Mouse (Mus musculus): ENCODE results near the gene Csrnp2. TPM values are rescaled to one million over a fixed set of nuclear protein-coding genes. Genes with fewer than 3 reads are reported as not detected.
"Not testable (repeated sequence)": the region's sequence is repeated elsewhere in the genome, so short reads cannot be mapped to it uniquely, and the experiment has no call there.

The Csrnp2 gene
- polyA plus RNA-seq, 1 experiment from 2014 or later, result 10.2 TPM

GRCm38 (mm10) chr15:100520306-100520705 lies 25.0 kb upstream of the Csrnp2 start:
- Histone ChIP-seq H3K9ac (ENCODE audit: low read depth, low read length) (no peak overlapping the region), H3K4me2 (no peak overlapping the region), H3K9me3 (replicated peaks; ENCODE audit: control insufficient read depth, low read length) (no peaks in the 10 kb centered on the region), H3K4me1 (ENCODE audit: control insufficient read depth, insufficient read depth, low read length) (no peaks in the 10 kb centered on the region), H3K27me3 (ENCODE audit: control insufficient read depth, insufficient read depth, low read length) (no peaks in the 10 kb centered on the region), H3K27ac (ENCODE audit: low read depth, low read length) (no peak overlapping the region), H3K36me3 (ENCODE audit: control insufficient read depth, insufficient read depth, low read length) (peaks cover 4% of the 10 kb centered on the region), H3K4me3 (ENCODE audit: low read depth, low read length) (no peak overlapping the region)
- no peak for ATAC-seq (replicated peaks; ENCODE audit: insufficient number of reproducible peaks, low FRiP score, low TSS enrichment)
- 91% methylated on average over 14 of the region's 14 CpGs for whole genome bisulfite sequencing (ENCODE audit: insufficient replicate concordance)

- WGBS (ENCODE audit: insufficient replicate concordance), result 73% methylated on average over 2 of the region's 2 CpGs
- peaks cover 19% of the 10 kb centered on the region for H3K36me3 ChIP-seq (ENCODE audit: control insufficient read depth, insufficient read depth, low read length)
- ATAC-seq (replicated peaks; ENCODE audit: insufficient number of reproducible peaks, low FRiP score, low TSS enrichment), result no peak
Observed at GRCm38 (mm10) chr15:100515121-100515520, 19.8 kb upstream of the Csrnp2 start.

DNA sequence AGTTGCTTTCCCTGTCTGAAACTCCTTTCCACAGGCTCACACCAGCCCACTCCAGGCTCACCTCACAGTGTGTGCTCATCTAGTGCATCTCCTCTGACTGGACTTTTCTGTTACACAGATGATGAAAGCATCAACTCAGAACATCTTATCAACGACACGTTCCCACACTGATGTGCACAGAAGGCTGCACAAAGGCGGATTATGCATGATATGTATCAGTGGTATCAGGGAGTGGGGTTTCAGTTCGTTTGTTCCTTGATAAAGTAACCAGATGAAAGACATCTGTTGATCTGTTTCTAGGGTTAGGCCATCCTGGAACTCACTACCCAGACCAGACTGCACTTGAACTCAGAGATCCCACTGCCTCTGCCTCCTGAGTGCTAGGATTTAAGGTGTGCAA lies 18.1 kb upstream of the Csrnp2 start:
- Histone ChIP-seq H3K27ac (ENCODE audit: low read depth, low read length) (no peak overlapping the region), H3K4me1 (ENCODE audit: control insufficient read depth, insufficient read depth, low read length) (no peaks in the 10 kb centered on the region), H3K4me3 (ENCODE audit: low read depth, low read length) (no peak overlapping the region), H3K9me3 (replicated peaks; ENCODE audit: control insufficient read depth, low read length) (no peaks in the 10 kb centered on the region), H3K9ac (ENCODE audit: low read depth, low read length) (no peak overlapping the region), H3K36me3 (ENCODE audit: control insufficient read depth, insufficient read depth, low read length) (peaks cover 18% of the 10 kb centered on the region), H3K27me3 (ENCODE audit: control insufficient read depth, insufficient read depth, low read length) (no peaks in the 10 kb centered on the region), H3K4me2 (no peak overlapping the region)
- 63% methylated on average over 4 of the region's 4 CpGs for WGBS (ENCODE audit: insufficient replicate concordance)
- no peak for ATAC-seq (replicated peaks; ENCODE audit: insufficient number of reproducible peaks, low FRiP score, low TSS enrichment)

More at GRCm38 (mm10) chr15:100515121-100515520, 19.8 kb upstream of the Csrnp2 start:
- Histone ChIP-seq H3K4me2 (no peak overlapping the region), H3K4me1 (ENCODE audit: control insufficient read depth, insufficient read depth, low read length) (no peaks in the 10 kb centered on the region), H3K27me3 (ENCODE audit: control insufficient read depth, insufficient read depth, low read length) (no peaks in the 10 kb centered on the region), H3K4me3 (ENCODE audit: low read depth, low read length) (no peak overlapping the region), H3K9me3 (replicated peaks; ENCODE audit: control insufficient read depth, low read length) (no peaks in the 10 kb centered on the region), H3K27ac (ENCODE audit: low read depth, low read length) (no peak overlapping the region), H3K9ac (ENCODE audit: low read depth, low read length) (no peak overlapping the region)

- H3K4me3 ChIP-seq (ENCODE audit: low read depth, low read length), result no peak overlapping the region
- 90% methylated on average over 11 of the region's 11 CpGs for WGBS (ENCODE audit: insufficient replicate concordance)
- ATAC-seq (replicated peaks; ENCODE audit: insufficient number of reproducible peaks, low FRiP score, low TSS enrichment), result no peak
- no peak overlapping the region for H3K27ac ChIP-seq (ENCODE audit: low read depth, low read length)
- no peaks in the 10 kb centered on the region for H3K4me1 ChIP-seq (ENCODE audit: control insufficient read depth, insufficient read depth, low read length)
- H3K9ac ChIP-seq (ENCODE audit: low read depth, low read length), result no peak overlapping the region
- H3K27me3 ChIP-seq (ENCODE audit: control insufficient read depth, insufficient read depth, low read length), result no peaks in the 10 kb centered on the region
- H3K9me3 ChIP-seq (replicated peaks; ENCODE audit: control insufficient read depth, low read length), result no peaks in the 10 kb centered on the region
- H3K36me3 ChIP-seq (ENCODE audit: control insufficient read depth, insufficient read depth, low read length), result peaks cover 28% of the 10 kb centered on the region
- no peak overlapping the region for H3K4me2 ChIP-seq
Observed at GRCm38 (mm10) chr15:100510072-100510471, 14.8 kb upstream of the Csrnp2 start.

DNA sequence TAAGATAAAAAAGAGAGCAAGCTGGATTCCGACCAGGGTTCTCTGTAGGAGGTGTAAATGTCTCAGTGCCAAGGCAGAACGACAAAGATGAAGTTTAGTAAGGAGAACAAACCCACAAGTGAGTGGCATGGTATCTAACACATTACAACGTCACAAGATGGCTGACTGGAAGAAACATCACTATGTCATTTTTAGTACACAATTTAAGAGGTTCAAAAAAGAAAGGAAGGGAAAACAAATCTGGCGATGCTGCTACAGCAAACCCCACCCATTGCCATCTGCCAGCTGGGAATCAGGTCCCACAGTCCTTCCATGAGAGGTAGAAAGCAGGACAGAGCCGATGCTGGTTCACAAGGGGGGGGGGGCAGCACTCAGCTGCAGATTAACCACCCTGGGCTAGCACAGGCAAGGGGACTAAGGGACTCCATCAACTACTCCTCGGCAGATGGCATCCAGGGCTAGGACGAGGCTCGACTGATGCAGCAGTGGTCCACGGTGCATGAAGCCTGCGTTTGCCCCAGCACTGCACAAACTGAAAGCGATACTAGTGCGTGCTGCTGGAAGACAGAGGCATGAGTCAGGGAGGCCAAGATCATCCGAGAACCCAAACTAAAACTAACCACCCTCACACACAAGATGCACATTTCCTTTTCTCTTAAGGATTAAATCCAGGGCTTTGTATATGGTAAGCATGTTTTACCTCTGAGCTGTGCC lies 13.3 kb upstream of the Csrnp2 start:
- H3K4me3 ChIP-seq (ENCODE audit: low read depth, low read length), result no peak overlapping the region
- no peaks in the 10 kb centered on the region; the same call in 1 of the 2 replicates for H3K4me1 ChIP-seq (ENCODE audit: control insufficient read depth, insufficient read depth, low read length)
- no peak for ATAC-seq (replicated peaks; ENCODE audit: insufficient number of reproducible peaks, low FRiP score, low TSS enrichment)
- H3K9me3 ChIP-seq (replicated peaks; ENCODE audit: control insufficient read depth, low read length), result no peaks in the 10 kb centered on the region
- no peaks in the 10 kb centered on the region for H3K27me3 ChIP-seq (ENCODE audit: control insufficient read depth, insufficient read depth, low read length)
- no peak overlapping the region for H3K27ac ChIP-seq (ENCODE audit: low read depth, low read length)
- 88% methylated on average over 13 of the region's 13 CpGs for WGBS (ENCODE audit: insufficient replicate concordance)
- H3K9ac ChIP-seq (ENCODE audit: low read depth, low read length), result no peak overlapping the region
- no peak overlapping the region for H3K4me2 ChIP-seq
- peaks cover 29% of the 10 kb centered on the region for H3K36me3 ChIP-seq (ENCODE audit: control insufficient read depth, insufficient read depth, low read length)

- not testable (repeated sequence) for H3K4me3 ChIP-seq (ENCODE audit: low read depth, low read length); H3K27me3 ChIP-seq (ENCODE audit: control insufficient read depth, insufficient read depth, low read length); H3K36me3 ChIP-seq (ENCODE audit: control insufficient read depth, insufficient read depth, low read length); H3K9me3 ChIP-seq (replicated peaks; ENCODE audit: control insufficient read depth, low read length); ATAC-seq (replicated peaks; ENCODE audit: insufficient number of reproducible peaks, low FRiP score, low TSS enrichment); H3K4me1 ChIP-seq (ENCODE audit: control insufficient read depth, insufficient read depth, low read length); H3K27ac ChIP-seq (ENCODE audit: low read depth, low read length); H3K9ac ChIP-seq (ENCODE audit: low read depth, low read length); H3K4me2 ChIP-seq
- 74% methylated on average over 8 of the region's 8 CpGs for WGBS (ENCODE audit: insufficient replicate concordance)
Observed at GRCm38 (mm10) chr15:100499506-100499905, 4.2 kb upstream of the Csrnp2 start.

- Histone ChIP-seq H3K4me2 (peak overlapping the region; percentile 93), H3K27me3 (ENCODE audit: control insufficient read depth, insufficient read depth, low read length) (no peaks in the 10 kb centered on the region), H3K9me3 (replicated peaks; ENCODE audit: control insufficient read depth, low read length) (no peaks in the 10 kb centered on the region), H3K4me3 (ENCODE audit: low read depth, low read length) (peak overlapping the region; percentile 74), H3K9ac (ENCODE audit: low read depth, low read length) (peak overlapping the region; percentile 87), H3K4me1 (ENCODE audit: control insufficient read depth, insufficient read depth, low read length) (peaks cover 29% of the 10 kb centered on the region), H3K27ac (ENCODE audit: low read depth, low read length) (peak overlapping the region; percentile 67), H3K36me3 (ENCODE audit: control insufficient read depth, insufficient read depth, low read length) (no peaks in the 10 kb centered on the region)
- 1% methylated on average over 29 of the region's 29 CpGs for WGBS (ENCODE audit: insufficient replicate concordance)
- ATAC-seq (replicated peaks; ENCODE audit: insufficient number of reproducible peaks, low FRiP score, low TSS enrichment), result peak; percentile 63
Observed at GRCm38 (mm10) chr15:100494647-100495046, 641 bp downstream of the Csrnp2 start.

DNA sequence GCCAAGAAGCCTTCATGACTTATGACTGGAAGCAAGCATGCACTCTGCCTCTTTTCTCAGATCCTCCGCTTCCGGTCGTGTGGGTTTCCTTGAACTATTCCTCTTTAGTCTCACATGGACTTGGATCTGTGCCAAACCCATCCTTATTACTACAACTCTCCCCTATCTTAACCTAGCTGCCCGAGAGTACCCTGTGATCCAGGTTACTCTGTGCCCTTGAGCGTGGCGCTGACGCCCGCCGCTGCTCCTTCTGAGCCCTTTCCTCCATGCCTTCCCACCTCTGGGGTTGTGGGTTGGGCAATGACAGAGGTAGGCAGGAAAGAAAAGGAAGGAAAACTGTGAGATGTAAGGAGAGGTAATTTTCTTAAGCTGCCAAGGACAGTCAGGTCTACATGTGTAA lies 3.3 kb downstream of the Csrnp2 start:
- peak overlapping the region; percentile 3; the same call in 1 of the 2 replicates for H3K4me2 ChIP-seq
- no peak overlapping the region for H3K9ac ChIP-seq (ENCODE audit: low read depth, low read length)
- H3K4me1 ChIP-seq (ENCODE audit: control insufficient read depth, insufficient read depth, low read length), result peaks cover 42% of the 10 kb centered on the region
- ATAC-seq (replicated peaks; ENCODE audit: insufficient number of reproducible peaks, low FRiP score, low TSS enrichment), result no peak
- no peaks in the 10 kb centered on the region for H3K27me3 ChIP-seq (ENCODE audit: control insufficient read depth, insufficient read depth, low read length)
- H3K4me3 ChIP-seq (ENCODE audit: low read depth, low read length), result no peak overlapping the region
- no peaks in the 10 kb centered on the region for H3K9me3 ChIP-seq (replicated peaks; ENCODE audit: control insufficient read depth, low read length)
- peaks cover 2% of the 10 kb centered on the region; the same call in 1 of the 2 replicates for H3K36me3 ChIP-seq (ENCODE audit: control insufficient read depth, insufficient read depth, low read length)
- no peak overlapping the region for H3K27ac ChIP-seq (ENCODE audit: low read depth, low read length)
- 69% methylated on average over 9 of the region's 9 CpGs for WGBS (ENCODE audit: insufficient replicate concordance)

- H3K4me1 ChIP-seq (ENCODE audit: control insufficient read depth, insufficient read depth, low read length), result peaks cover 49% of the 10 kb centered on the region
- H3K36me3 ChIP-seq (ENCODE audit: control insufficient read depth, insufficient read depth, low read length), result peaks cover 4% of the 10 kb centered on the region; the same call in 1 of the 2 replicates
- no peak overlapping the region for H3K4me3 ChIP-seq (ENCODE audit: low read depth, low read length)
- H3K27me3 ChIP-seq (ENCODE audit: control insufficient read depth, insufficient read depth, low read length), result no peaks in the 10 kb centered on the region
- 76% methylated on average over 15 of the region's 15 CpGs for WGBS (ENCODE audit: insufficient replicate concordance)
- H3K4me2 ChIP-seq, result no peak overlapping the region
- H3K9me3 ChIP-seq (replicated peaks; ENCODE audit: control insufficient read depth, low read length), result no peaks in the 10 kb centered on the region
- no peak overlapping the region for H3K27ac ChIP-seq (ENCODE audit: low read depth, low read length)
- no peak for ATAC-seq (replicated peaks; ENCODE audit: insufficient number of reproducible peaks, low FRiP score, low TSS enrichment)
- no peak overlapping the region for H3K9ac ChIP-seq (ENCODE audit: low read depth, low read length)
Observed at GRCm38 (mm10) chr15:100489263-100489662, 6.0 kb downstream of the Csrnp2 start.
